Mouse (Mus musculus) limb, embryonic 14.5 days (tissue): Measurements from ENCODE around the gene Slc38a8. TPM values are rescaled to one million over a fixed set of nuclear protein-coding genes. Genes with fewer than 3 reads are reported as not detected.

Experiments used
- ATAC-seq: fragments of 200-750 bp; cut with Nextera tagmentation; 2 replicates; pipeline ENCODE4 v1.8.0; 2017; ENCODE audit warnings: low read depth, moderate number of reproducible peaks, moderate TSS enrichment; ENCODE audit not compliant: low FRiP score
- DNase-seq: peaks from one replicate; pipeline ENCODE4 v3.0.0-alpha.2; 2015; ENCODE audit warnings: low spot score
- H3K27ac ChIP-seq: fragments of 300-500 bp; sonication (generic); replicated peaks from 2 replicates; pipeline ENCODE4 v1.5.1; 2014; ENCODE audit warnings: low read depth, mild to moderate bottlenecking, low read length, moderate library complexity, mixed read lengths
- H3K27me3 ChIP-seq: fragments of 300-500 bp; sonication (generic); 2 replicates; pipeline ENCODE4 v1.6.1; 2014; ENCODE audit warnings: low read length, mixed read lengths; ENCODE audit not compliant: control insufficient read depth, insufficient read depth
- H3K36me3 ChIP-seq: fragments of 300-500 bp; sonication (generic); 2 replicates; pipeline ENCODE4 v1.6.1; 2014; ENCODE audit warnings: mild to moderate bottlenecking, low read length, moderate library complexity, mixed read lengths; ENCODE audit not compliant: control insufficient read depth, insufficient read depth
- H3K4me1 ChIP-seq: fragments of 300-500 bp; sonication (generic); 2 replicates; pipeline ENCODE4 v1.6.1; 2014; ENCODE audit warnings: antibody characterized with exemption, low read length, mixed read lengths; ENCODE audit not compliant: control insufficient read depth, insufficient read depth
- H3K4me2 ChIP-seq: fragments of 300-500 bp; sonication (generic); replicated peaks from 2 replicates; pipeline ENCODE4 v1.6.1; 2014; ENCODE audit warnings: low read depth, mild to moderate bottlenecking, low read length, moderate library complexity; ENCODE audit not compliant: severe bottlenecking
- H3K4me3 ChIP-seq: fragments of 300-500 bp; sonication (generic); replicated peaks from 2 replicates; pipeline ENCODE4 v1.5.1; 2014; ENCODE audit warnings: low read length
- H3K9ac ChIP-seq: fragments of 300-500 bp; sonication (generic); 2 replicates; pipeline ENCODE4 v1.6.1; 2014; ENCODE audit warnings: mild to moderate bottlenecking, low read depth, low read length, moderate library complexity; ENCODE audit not compliant: severe bottlenecking
- H3K9me3 ChIP-seq: fragments of 300-500 bp; sonication (generic); 2 replicates; pipeline ENCODE4 v1.6.1; 2016; ENCODE audit warnings: low read length; ENCODE audit not compliant: control insufficient read depth
- POLR2A ChIP-seq: fragments of 200-500 bp; IDR thresholded peaks from 2 replicates; pipeline ENCODE4 v1.8.0; 2012; ENCODE audit warnings: inconsistent platforms, mild to moderate bottlenecking, moderate library complexity, borderline replicate concordance; ENCODE audit not compliant: insufficient read depth, insufficient read length; ENCODE audit errors: extremely low read depth
- WGBS: fragments of 180-500 bp; shearing (Covaris S2); extraction: QIAGEN DNeasy Blood & Tissue Kit; methylation state at CpG from one replicate; pipeline ENCODE4 v1.1.7; 2014; 5-methylcytosine and 5-hydroxymethylcytosine counted together
- polyA plus RNA-seq, 2 experiments: library from polyadenylated mRNA; depleted of rRNA in 1 of 2; stranded (reverse) in 1 of 2; unstranded in 1 of 2; fragments of >200 nt; fragmentation: Nextera tagmentation in 1 of 2; extraction: Ambion mirVana in 1 of 2; gene quantifications; 2 replicates each; pipeline versions ENCODE4 v1.2.1 to v1.2.3; 2012 to 2014

The Slc38a8 gene
- polyA plus RNA-seq, 2 experiments, result 0.29 TPM; not detected in 1

DNA sequence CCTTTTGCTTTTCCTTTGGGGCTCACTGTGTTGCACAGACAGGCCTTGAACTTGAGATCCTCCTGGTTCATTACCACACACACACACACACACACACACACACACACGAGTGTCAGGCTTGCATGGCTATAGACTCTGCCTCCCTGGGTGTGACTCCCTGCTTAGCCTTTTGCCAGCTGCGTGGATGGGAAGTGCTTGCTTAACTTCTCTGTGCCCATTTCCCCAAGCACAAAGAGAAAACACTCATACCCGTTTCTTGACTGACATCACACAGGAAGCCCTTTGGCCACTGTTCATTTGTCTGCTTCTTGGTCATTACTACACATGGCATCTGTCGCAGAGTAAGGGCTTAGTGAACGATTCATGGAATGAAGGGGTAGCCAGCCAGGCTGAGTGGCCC lies 59.5 kb downstream of the Slc38a8 start:
- H3K4me1 ChIP-seq, result peaks cover 9% of the 10 kb centered on the region; the same call in 1 of the 2 replicates
- no peak overlapping the region for H3K27ac ChIP-seq
- DNase-seq, result no peak
- no peak overlapping the region for H3K9ac ChIP-seq
- H3K4me3 ChIP-seq, result no peak overlapping the region
- TF ChIP-seq POLR2A, result no peak
- no peak for ATAC-seq
- H3K27me3 ChIP-seq, result peaks cover under 1% of the 10 kb centered on the region; the same call in 1 of the 2 replicates
- no peaks in the 10 kb centered on the region for H3K36me3 ChIP-seq
- H3K4me2 ChIP-seq, result no peak overlapping the region
- 67% methylated on average over 5 of the region's 5 CpGs for WGBS
- H3K9me3 ChIP-seq, result no peaks in the 10 kb centered on the region

DNA sequence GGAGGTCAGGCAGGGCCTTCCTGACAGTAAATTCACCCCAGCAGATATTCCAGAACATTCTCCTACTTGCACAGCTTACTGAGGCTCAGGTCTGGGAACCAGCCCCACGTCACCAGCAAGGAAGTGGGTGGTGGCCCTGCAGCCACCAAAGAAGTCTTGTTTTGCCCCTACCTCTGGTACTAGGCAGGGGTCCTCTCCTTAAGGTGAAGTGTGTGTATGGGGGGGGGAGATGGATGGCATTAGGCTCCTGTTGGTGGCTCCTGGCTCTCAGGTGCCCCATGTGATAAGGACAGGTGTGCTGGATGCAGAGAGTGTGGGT lies 60.6 kb downstream of the Slc38a8 start:
- Histone ChIP-seq H3K9me3 (no peaks in the 10 kb centered on the region), H3K27ac (no peak overlapping the region), H3K27me3 (no peaks in the 10 kb centered on the region), H3K4me2 (0 out of 2 replicates have a peak overlapping the region, but pooled peaks have one; percentile 19), H3K4me3 (no peak overlapping the region), H3K9ac (no peak overlapping the region), H3K4me1 (peaks cover 7% of the 10 kb centered on the region; the same call in 1 of the 2 replicates), H3K36me3 (no peaks in the 10 kb centered on the region)
- ATAC-seq, result 0 out of 2 replicates have a peak, but pooled peaks have one; percentile 9
- no peak for TF ChIP-seq POLR2A
- no peak for DNase-seq
- WGBS, result 33% methylated on average over 1 of the region's 1 CpGs

DNA sequence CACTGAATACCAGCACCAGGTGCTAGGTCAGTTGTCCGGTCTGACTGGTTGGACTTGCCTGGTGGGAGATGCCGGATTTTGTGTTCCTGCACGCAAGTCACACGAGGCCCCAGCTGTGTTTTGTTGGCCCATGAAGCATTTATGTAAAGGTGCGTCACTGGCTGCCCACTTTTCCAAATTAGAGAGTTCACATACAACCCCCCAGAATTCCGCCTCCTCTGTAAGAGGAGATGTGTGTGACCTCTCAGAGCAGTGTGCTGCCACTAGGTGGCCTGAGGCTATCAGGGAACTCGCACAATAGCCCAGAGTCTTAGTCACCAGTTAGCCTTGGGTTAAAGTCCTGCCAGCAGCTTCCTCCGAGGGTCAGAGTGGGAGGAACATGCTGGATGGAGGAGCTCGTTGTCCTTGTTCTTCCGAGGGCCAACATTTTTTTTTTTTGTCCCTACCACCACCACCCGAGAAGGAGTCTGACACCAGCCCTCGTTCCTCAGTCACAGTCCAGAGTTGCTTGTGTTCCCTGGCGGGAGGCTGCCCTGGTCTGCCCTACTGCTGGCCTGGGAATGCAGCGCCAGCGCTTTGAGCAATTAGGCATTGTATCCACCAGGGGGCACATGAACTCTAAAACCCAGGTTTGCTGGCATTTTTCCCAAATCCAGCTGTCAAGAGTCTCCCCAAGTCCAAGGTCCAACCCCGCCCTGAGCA lies 61.1 kb downstream of the Slc38a8 start:
- Histone ChIP-seq H3K9me3 (no peaks in the 10 kb centered on the region), H3K9ac (no peak overlapping the region), H3K27me3 (no peaks in the 10 kb centered on the region), H3K4me3 (no peak overlapping the region), H3K27ac (no peak overlapping the region), H3K4me1 (peaks cover 7% of the 10 kb centered on the region; the same call in 1 of the 2 replicates), H3K4me2 (0 out of 2 replicates have a peak overlapping the region, but pooled peaks have one; percentile 19), H3K36me3 (no peaks in the 10 kb centered on the region)
- ATAC-seq, result peak; percentile 54
- no peak for TF ChIP-seq POLR2A
- 9% methylated on average over 16 of the region's 16 CpGs for WGBS
- DNase-seq, result peak; percentile 86

DNA sequence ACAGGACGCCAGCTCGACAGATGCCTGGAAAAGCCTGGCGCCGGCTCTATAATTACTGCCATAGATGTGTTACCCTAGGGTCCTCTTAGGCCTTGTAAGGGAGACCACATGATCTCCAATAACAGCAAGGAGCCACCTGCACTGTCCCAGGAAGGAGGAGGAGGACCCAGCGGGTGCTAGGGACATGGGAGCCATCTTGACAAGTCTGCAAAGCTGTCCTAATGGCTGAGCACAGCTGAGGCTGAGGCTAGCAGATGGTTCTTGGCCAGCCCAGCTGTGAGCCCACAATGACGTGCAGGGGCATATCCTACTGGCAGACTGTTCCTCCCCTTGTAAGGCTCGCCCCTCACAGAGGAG lies 61.6 kb downstream of the Slc38a8 start:
- Histone ChIP-seq H3K36me3 (no peaks in the 10 kb centered on the region), H3K4me3 (no peak overlapping the region), H3K4me1 (peaks cover 7% of the 10 kb centered on the region; the same call in 1 of the 2 replicates), H3K4me2 (no peak overlapping the region), H3K27me3 (no peaks in the 10 kb centered on the region), H3K27ac (no peak overlapping the region), H3K9ac (no peak overlapping the region), H3K9me3 (no peaks in the 10 kb centered on the region)
- DNase-seq, result no peak
- WGBS, result 49% methylated on average over 7 of the region's 7 CpGs
- ATAC-seq, result peak; percentile 36; the same call in 1 of the 2 replicates
- no peak for TF ChIP-seq POLR2A

DNA sequence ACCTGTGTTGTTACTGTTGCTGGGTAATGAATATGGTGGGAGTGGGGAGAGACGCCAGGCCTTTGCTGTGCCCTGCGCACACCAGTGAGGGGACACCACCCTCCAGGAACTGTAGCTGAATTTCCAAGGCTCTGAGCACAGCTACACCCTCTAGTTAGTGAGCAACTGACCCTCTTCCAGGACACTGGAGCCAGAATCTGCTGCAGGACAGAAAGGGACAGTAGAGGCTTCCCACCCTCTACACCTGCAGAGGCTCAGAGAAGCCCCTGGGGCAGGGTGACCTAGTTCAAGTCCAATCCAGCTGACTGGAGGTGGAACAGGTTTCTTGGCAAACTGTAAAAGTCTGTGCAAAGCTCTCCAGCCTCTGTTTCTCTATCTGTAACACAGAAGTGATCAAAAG lies 62.1 kb downstream of the Slc38a8 start:
- 92% methylated on average over 2 of the region's 2 CpGs for WGBS
- no peaks in the 10 kb centered on the region for H3K9me3 ChIP-seq
- peaks cover 7% of the 10 kb centered on the region; the same call in 1 of the 2 replicates for H3K4me1 ChIP-seq
- H3K27me3 ChIP-seq, result no peaks in the 10 kb centered on the region
- ATAC-seq, result no peak
- no peak overlapping the region for H3K4me2 ChIP-seq
- H3K9ac ChIP-seq, result no peak overlapping the region
- no peaks in the 10 kb centered on the region for H3K36me3 ChIP-seq
- H3K27ac ChIP-seq, result no peak overlapping the region
- no peak for TF ChIP-seq POLR2A
- no peak for DNase-seq
- H3K4me3 ChIP-seq, result no peak overlapping the region
